Mouse (Mus musculus): ENCODE data around the gene Cdc26.

Cdc26 gene

DNA sequence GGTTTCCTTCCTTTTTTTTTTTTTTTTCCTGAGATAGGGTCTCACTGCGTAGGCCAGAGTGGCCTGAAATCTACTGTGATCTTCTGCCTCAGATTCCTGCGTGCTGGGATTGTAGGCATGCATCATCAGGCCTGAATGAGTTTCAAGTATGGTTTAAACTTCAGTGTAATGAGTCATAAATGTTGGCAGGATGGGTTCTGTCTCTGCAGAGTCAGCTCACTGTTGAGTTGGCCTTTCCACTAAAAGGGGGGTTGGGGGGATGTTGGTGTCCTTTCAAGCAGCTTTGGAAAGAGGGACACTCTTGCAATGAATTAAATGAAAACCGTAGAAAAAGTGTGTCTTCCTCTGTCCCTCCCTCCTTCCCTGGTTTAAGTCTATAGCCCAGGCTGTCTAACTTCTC is 9.5 kb downstream of the Cdc26 start:
- no peak for DNase-seq (ENCODE audit: low spot score)

- no peak for DNase-seq (ENCODE audit: low spot score)
These were observed 10.7 kb downstream of the Cdc26 start for GRCm38 (mm10) chr4:62397616-62398365.

GRCm38 (mm10) chr4:62395806-62396205 is 12.6 kb downstream of the Cdc26 start:
- peak; percentile 21 for DNase-seq (ENCODE audit: low spot score)

GRCm38 (mm10) chr4:62393459-62393858 is 15.0 kb downstream of the Cdc26 start:
- no peak for DNase-seq (ENCODE audit: low spot score)

DNA sequence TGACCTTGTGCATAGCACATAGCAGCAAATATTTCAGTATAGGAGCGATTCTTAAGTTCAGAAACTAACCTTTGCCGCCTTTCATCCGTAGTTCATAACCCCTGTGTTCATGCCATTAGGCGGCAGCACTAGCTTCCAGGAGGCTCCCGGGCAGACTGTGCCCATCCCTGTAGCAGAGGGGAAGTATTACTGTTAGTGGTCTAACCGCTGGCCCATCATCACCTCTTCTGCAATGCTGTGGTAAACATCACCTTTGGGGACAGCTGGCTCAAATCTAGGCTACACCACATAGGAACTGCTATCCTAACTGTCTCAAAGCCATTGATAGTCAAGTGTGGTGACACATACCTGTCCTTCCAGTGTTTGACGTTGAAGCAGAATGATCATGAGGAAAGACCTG is 16.6 kb downstream of the Cdc26 start:
- DNase-seq (ENCODE audit: low spot score): no peak

GRCm38 (mm10) chr4:62389592-62390512 is 18.6 kb downstream of the Cdc26 start:
- DNase-seq (ENCODE audit: low spot score): peak; percentile 32

GRCm38 (mm10) chr4:62385439-62385838 is 23.0 kb downstream of the Cdc26 start:
- DNase-seq (ENCODE audit: low spot score): no peak

DNA sequence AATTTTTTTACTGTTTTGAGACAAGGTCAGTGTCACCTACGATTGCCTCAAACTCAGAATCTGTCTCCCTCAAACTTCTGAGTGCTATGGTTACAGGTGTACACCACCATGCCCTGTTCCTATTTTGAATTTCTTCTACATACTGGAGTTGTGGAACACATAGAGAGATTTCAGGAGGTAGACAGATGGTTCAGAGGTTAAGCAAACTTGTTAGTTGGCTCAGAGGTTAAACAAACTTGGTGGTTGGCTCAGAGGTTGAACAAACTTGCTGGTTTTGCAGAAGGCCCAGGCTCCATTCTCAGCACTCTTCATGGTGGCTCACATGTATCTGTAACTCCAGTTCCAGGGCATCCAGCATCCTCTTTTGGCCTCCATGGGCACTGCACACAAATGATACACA is 24.3 kb downstream of the Cdc26 start:
- DNase-seq (ENCODE audit: low spot score): no peak

- no peak for DNase-seq (ENCODE audit: low spot score)
These were observed 24.7 kb downstream of the Cdc26 start for GRCm38 (mm10) chr4:62383752-62384151.

GRCm38 (mm10) chr4:62383207-62383606 is 25.2 kb downstream of the Cdc26 start:
- DNase-seq (ENCODE audit: low spot score): no peak

DNA sequence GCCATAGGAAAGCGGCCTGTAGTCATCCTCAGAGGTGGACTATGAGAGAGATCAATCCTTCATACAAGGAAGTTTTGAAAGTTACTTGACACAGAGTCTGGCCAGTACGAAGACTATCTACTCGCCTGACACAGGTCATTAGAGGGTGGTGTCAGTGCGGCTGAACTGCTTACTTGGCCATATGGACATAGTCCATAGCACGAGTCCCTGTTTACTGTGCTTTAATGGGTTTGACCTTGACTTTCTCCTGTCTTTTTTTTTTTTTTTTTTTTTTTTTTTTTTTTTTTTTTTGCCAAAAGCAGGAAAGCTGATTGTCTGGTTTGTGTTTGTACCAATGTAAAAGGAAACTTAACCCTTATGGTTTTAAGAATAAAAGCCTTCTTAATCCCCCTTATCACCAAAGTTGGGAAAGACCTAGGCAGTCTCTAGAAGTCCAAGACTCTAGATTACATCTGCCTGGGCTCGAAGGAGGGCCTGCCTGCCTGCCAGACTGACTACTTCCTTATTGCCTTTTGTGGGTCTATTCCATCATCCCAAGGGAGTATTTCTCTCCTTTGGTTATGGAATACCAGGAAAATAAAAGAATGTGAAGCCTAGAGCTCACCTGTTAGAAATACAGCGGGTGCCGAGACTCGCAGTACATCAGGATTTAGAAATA is 28.6 kb downstream of the Cdc26 start:
- no peak for DNase-seq (ENCODE audit: low spot score)

- no peak for DNase-seq (ENCODE audit: low spot score)
These were observed 32.3 kb downstream of the Cdc26 start for GRCm38 (mm10) chr4:62376123-62376522.

- no peak for DNase-seq (ENCODE audit: low spot score)
These were observed 34.1 kb downstream of the Cdc26 start for GRCm38 (mm10) chr4:62374342-62374741.

DNA sequence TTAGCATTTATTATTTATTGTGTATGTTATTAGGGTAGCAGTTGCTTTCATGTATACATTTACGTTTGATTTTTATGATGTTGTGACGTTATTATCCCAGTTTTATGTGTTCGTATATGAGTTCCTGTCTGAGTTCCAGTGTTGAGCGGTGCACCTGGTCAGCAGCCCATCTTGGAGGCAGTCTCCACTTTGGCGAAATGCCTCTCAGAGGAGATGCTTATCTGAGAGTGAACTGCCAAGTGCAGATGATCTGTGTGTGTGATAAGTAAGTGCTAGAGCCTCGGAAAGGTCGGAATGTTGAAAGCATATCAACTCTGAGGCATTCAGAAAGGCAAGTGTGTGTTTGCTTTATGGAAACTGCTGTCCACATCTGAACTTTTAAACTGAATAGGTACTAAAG is 34.8 kb downstream of the Cdc26 start:
- DNase-seq (ENCODE audit: low spot score): no peak

- no peak for DNase-seq (ENCODE audit: low spot score)
These were observed 35.5 kb downstream of the Cdc26 start for GRCm38 (mm10) chr4:62372818-62373520.

DNA sequence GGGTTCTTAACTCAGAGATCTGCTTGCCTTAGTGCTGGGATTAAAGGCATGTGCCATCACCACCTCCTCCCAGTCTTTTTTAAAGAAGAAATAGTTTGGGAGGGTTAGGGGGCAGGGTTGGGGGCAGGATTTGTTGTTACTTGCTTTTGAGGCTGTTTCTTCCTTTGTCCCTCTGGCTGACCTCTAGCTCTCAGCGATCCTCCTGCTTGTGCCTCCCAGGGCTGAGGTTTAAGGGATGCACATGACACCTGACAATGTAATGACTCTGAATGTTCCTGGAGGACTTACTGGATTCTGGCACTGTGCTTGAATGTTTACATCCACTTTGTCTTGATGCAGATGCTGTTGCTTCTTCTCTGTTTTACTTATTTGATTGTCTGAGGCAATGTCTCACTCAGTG is 36.0 kb downstream of the Cdc26 start:
- no peak for DNase-seq (ENCODE audit: low spot score)

GRCm38 (mm10) chr4:62369091-62369490 is 39.4 kb downstream of the Cdc26 start:
- DNase-seq (ENCODE audit: low spot score): no peak

GRCm38 (mm10) chr4:62367586-62367985 is 40.9 kb downstream of the Cdc26 start:
- DNase-seq (ENCODE audit: low spot score): peak; percentile 33

- DNase-seq (ENCODE audit: low spot score): peak; percentile 46
These were observed 42.2 kb downstream of the Cdc26 start for GRCm38 (mm10) chr4:62366291-62366690.

GRCm38 (mm10) chr4:62364299-62364698 is 44.1 kb downstream of the Cdc26 start:
- DNase-seq (ENCODE audit: low spot score): no peak

GRCm38 (mm10) chr4:62362437-62362836 is 46.0 kb downstream of the Cdc26 start:
- DNase-seq (ENCODE audit: low spot score): no peak

GRCm38 (mm10) chr4:62361997-62362396 is 46.4 kb downstream of the Cdc26 start:
- no peak for DNase-seq (ENCODE audit: low spot score)
